Mouse (Mus musculus) ES-E14 (cell line): ENCODE measurements around the gene Trp53bp2.

Experiments used
- CHD2 ChIP-seq: IDR thresholded peaks from 2 replicates; pipeline ENCODE4 v1.6.1; 2014; ENCODE audit warnings: mild to moderate bottlenecking, low read depth, low read length, inconsistent platforms
- ZC3H11A ChIP-seq: IDR thresholded peaks from 2 replicates; pipeline ENCODE4 v1.6.1; 2012; ENCODE audit warnings: low read depth, mild to moderate bottlenecking, inconsistent platforms, low read length, borderline replicate concordance

DNA sequence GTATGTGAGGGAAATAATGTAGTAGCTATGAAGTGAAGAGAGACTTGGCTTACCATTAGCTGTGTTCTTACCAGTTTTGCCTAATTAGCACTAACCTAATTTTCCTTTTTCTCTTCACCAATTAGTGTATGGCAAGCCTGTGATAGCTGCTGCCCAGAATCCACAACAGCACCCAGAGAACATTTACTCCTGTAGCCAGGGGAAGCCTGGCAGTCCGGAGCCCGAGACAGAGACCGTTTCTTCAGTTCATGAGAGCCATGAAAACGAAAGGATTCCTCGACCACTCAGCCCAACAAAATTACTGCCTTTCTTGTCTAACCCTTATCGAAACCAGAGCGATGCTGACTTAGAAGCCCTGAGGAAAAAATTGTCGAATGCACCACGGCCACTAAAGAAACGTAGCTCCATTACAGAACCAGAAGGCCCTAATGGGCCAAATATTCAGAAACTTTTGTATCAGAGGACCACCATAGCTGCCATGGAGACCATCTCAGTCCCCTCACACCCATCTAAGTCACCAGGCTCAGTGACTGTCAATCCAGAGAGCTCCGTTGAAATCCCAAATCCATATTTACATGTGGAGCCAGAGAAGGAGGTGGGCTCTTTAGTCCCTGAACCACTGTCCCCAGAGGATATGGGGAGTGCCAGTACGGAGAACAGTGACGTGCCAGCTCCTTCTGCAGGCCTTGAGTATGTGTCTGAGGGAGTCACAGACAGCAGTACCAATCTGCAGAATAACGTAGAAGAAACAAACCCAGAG is 39.5 kb downstream of the Trp53bp2 start:
- TF ChIP-seq CHD2 (no peak), ZC3H11A (no peak)
